Mouse (Mus musculus): ENCODE measurements at regions not wholly inside any gene's neighbourhood (a gene's known extent, or its start where the extent isn't known, plus 50 kb on each side); places are given as distances from the start of the nearest gene placed in this dataset.

DNA sequence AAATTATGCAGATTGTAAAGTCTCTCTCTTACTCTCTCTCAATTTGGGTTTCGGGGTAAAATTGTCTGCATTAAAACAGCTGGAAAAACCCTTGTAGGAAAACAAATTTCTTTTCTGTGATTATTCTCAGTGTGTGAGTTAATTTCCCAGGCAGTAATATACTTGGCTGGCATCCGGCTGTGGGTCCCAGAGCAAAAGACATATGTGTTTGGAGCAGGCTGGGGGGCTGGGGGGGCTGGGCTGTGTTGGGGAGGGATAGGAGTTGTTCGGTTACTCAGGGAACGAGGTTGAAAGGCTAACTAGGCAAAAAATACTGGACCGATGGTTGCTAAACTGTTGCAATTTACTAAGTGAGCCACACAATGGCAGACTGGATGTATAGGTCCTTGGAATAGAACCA, 175.3 kb upstream of the Rbfox1 start:
- no peak overlapping the region for H3K4me3 ChIP-seq (ENCODE audit: control insufficient read depth, insufficient read depth, low read length)
- H3K27ac ChIP-seq (ENCODE audit: control insufficient read depth, insufficient read depth, low read length): no peak overlapping the region
- no peak for DNase-seq
- no peaks in the 10 kb centered on the region for H3K36me3 ChIP-seq (ENCODE audit: control insufficient read depth, insufficient read depth, low read length)
- WGBS: 88% methylated on average over 5 of the region's 5 CpGs
- no peak for TF ChIP-seq POLR2A (IDR thresholded peaks at IDR 0.05; ENCODE audit: control insufficient read depth, extremely low read depth, insufficient read depth, low read length, poor library complexity)
- TF ChIP-seq CTCF (IDR thresholded peaks at IDR 0.05; ENCODE audit: borderline replicate concordance, control insufficient read depth, extremely low read depth, insufficient read depth, low read length, poor library complexity): no peak
- no peaks in the 10 kb centered on the region for H3K4me1 ChIP-seq (replicated peaks; ENCODE audit: control insufficient read depth, insufficient read depth, low read length)
- no peaks in the 10 kb centered on the region for H3K27me3 ChIP-seq (ENCODE audit: control insufficient read depth, insufficient read depth, low read length)

DNA sequence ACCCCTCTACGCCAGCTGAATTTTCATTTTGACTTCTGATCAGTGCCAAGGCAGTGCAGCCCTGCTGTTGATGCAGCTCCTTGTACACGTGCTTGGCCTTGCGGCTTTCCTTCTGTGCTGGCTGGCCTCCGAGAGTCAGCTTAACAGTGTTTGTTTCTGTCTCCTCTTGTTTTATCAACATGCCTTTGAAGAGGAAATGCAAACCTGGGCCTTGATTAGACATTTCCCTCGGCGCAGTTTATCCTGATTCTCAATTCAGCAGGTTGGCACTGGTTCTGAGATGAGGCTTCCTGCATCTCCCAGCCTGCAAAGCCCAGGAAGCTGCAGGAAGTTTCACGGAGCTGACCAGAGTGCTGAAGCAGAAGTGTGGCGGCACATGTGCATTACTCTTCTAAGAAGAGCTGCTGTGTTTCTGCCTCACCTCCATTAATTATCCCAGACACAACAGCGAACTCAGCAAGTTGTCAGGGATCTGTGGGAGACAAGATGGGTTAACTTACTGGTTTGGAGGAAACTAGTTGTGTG, 184.4 kb upstream of the Rbfox1 start:
- WGBS: 61% methylated on average over 9 of the region's 9 CpGs
- Histone ChIP-seq H3K36me3 (ENCODE audit: control insufficient read depth, insufficient read depth, low read length) (no peaks in the 10 kb centered on the region), H3K4me1 (replicated peaks; ENCODE audit: control insufficient read depth, insufficient read depth, low read length) (no peaks in the 10 kb centered on the region), H3K27ac (ENCODE audit: control insufficient read depth, insufficient read depth, low read length) (no peak overlapping the region), H3K4me3 (ENCODE audit: control insufficient read depth, insufficient read depth, low read length) (no peak overlapping the region), H3K27me3 (ENCODE audit: control insufficient read depth, insufficient read depth, low read length) (no peaks in the 10 kb centered on the region)
- TF ChIP-seq CTCF (IDR thresholded peaks at IDR 0.05; ENCODE audit: borderline replicate concordance, control insufficient read depth, extremely low read depth, insufficient read depth, low read length, poor library complexity): no peak
- no peak for TF ChIP-seq POLR2A (IDR thresholded peaks at IDR 0.05; ENCODE audit: control insufficient read depth, extremely low read depth, insufficient read depth, low read length, poor library complexity)
- no peak for DNase-seq

GRCm38 (mm10) chr16:5688322-5688721, 196.8 kb upstream of the Rbfox1 start:
- TF ChIP-seq CTCF (IDR thresholded peaks at IDR 0.05; ENCODE audit: borderline replicate concordance, control insufficient read depth, extremely low read depth, insufficient read depth, low read length, poor library complexity) (no peak), POLR2A (IDR thresholded peaks at IDR 0.05; ENCODE audit: control insufficient read depth, extremely low read depth, insufficient read depth, low read length, poor library complexity) (no peak)
- no peaks in the 10 kb centered on the region for H3K4me1 ChIP-seq (replicated peaks; ENCODE audit: control insufficient read depth, insufficient read depth, low read length)
- H3K4me3 ChIP-seq (ENCODE audit: control insufficient read depth, insufficient read depth, low read length): no peak overlapping the region
- H3K27me3 ChIP-seq (ENCODE audit: control insufficient read depth, insufficient read depth, low read length): no peaks in the 10 kb centered on the region
- no peaks in the 10 kb centered on the region for H3K36me3 ChIP-seq (ENCODE audit: control insufficient read depth, insufficient read depth, low read length)
- H3K27ac ChIP-seq (ENCODE audit: control insufficient read depth, insufficient read depth, low read length): no peak overlapping the region
- WGBS: 89% methylated on average over 3 of the region's 3 CpGs
- no peak for DNase-seq

GRCm38 (mm10) chr16:5673372-5673960, 211.7 kb upstream of the Rbfox1 start:
- no peak for DNase-seq
- no peak overlapping the region for H3K4me3 ChIP-seq (ENCODE audit: control insufficient read depth, insufficient read depth, low read length)
- no peak overlapping the region for H3K27ac ChIP-seq (ENCODE audit: control insufficient read depth, insufficient read depth, low read length)
- H3K4me1 ChIP-seq (replicated peaks; ENCODE audit: control insufficient read depth, insufficient read depth, low read length): no peaks in the 10 kb centered on the region
- no peaks in the 10 kb centered on the region for H3K27me3 ChIP-seq (ENCODE audit: control insufficient read depth, insufficient read depth, low read length)
- TF ChIP-seq CTCF (IDR thresholded peaks at IDR 0.05; ENCODE audit: borderline replicate concordance, control insufficient read depth, extremely low read depth, insufficient read depth, low read length, poor library complexity): no peak
- no peak for TF ChIP-seq POLR2A (IDR thresholded peaks at IDR 0.05; ENCODE audit: control insufficient read depth, extremely low read depth, insufficient read depth, low read length, poor library complexity)
- 85% methylated on average over 6 of the region's 6 CpGs for WGBS
- H3K36me3 ChIP-seq (ENCODE audit: control insufficient read depth, insufficient read depth, low read length): no peaks in the 10 kb centered on the region

GRCm38 (mm10) chr16:5672871-5673270, 212.3 kb upstream of the Rbfox1 start:
- DNase-seq: no peak

GRCm38 (mm10) chr16:5668403-5668967, 216.7 kb upstream of the Rbfox1 start:
- H3K4me1 ChIP-seq (replicated peaks; ENCODE audit: control insufficient read depth, insufficient read depth, low read length): no peaks in the 10 kb centered on the region
- no peak overlapping the region for H3K27ac ChIP-seq (ENCODE audit: control insufficient read depth, insufficient read depth, low read length)
- H3K27me3 ChIP-seq (ENCODE audit: control insufficient read depth, insufficient read depth, low read length): no peaks in the 10 kb centered on the region
- WGBS: 88% methylated on average over 4 of the region's 4 CpGs
- no peaks in the 10 kb centered on the region for H3K36me3 ChIP-seq (ENCODE audit: control insufficient read depth, insufficient read depth, low read length)
- no peak for DNase-seq
- no peak overlapping the region for H3K4me3 ChIP-seq (ENCODE audit: control insufficient read depth, insufficient read depth, low read length)
- TF ChIP-seq CTCF (IDR thresholded peaks at IDR 0.05; ENCODE audit: borderline replicate concordance, control insufficient read depth, extremely low read depth, insufficient read depth, low read length, poor library complexity) (no peak), POLR2A (IDR thresholded peaks at IDR 0.05; ENCODE audit: control insufficient read depth, extremely low read depth, insufficient read depth, low read length, poor library complexity) (no peak)

More at GRCm38 (mm10) chr16:5672871-5673270, 212.3 kb upstream of the Rbfox1 start:
- Histone ChIP-seq H3K27me3 (ENCODE audit: control insufficient read depth, insufficient read depth, low read length) (no peaks in the 10 kb centered on the region), H3K4me1 (replicated peaks; ENCODE audit: control insufficient read depth, insufficient read depth, low read length) (no peaks in the 10 kb centered on the region), H3K36me3 (ENCODE audit: control insufficient read depth, insufficient read depth, low read length) (no peaks in the 10 kb centered on the region), H3K4me3 (ENCODE audit: control insufficient read depth, insufficient read depth, low read length) (no peak overlapping the region), H3K27ac (ENCODE audit: control insufficient read depth, insufficient read depth, low read length) (no peak overlapping the region)
- no peak for TF ChIP-seq CTCF (IDR thresholded peaks at IDR 0.05; ENCODE audit: borderline replicate concordance, control insufficient read depth, extremely low read depth, insufficient read depth, low read length, poor library complexity)
- no peak for TF ChIP-seq POLR2A (IDR thresholded peaks at IDR 0.05; ENCODE audit: control insufficient read depth, extremely low read depth, insufficient read depth, low read length, poor library complexity)
- WGBS: 65% methylated on average over 4 of the region's 4 CpGs
